Mouse (Mus musculus) lung, postnatal 25 days (tissue): Measurements from ENCODE around the gene Clip3.

ENCODE experiments used
- DNase-seq: peaks from one replicate; pipeline ENCODE4 v3.0.0; 2022; ENCODE audit warnings: low spot score

Gene Clip3

GRCm38 (mm10) chr7:30291215-30292131 is at the start of gene Clip3:
TSS of gene Clip3 (plus strand) at chr7:30291728.
- DNase-seq, result no peak

- DNase-seq, result peak; percentile 69
Measured at GRCm38 (mm10) chr7:30251956-30252954, 39.3 kb upstream of the Clip3 start.

GRCm38 (mm10) chr7:30265041-30265440 is 26.5 kb upstream of the Clip3 start:
- no peak for DNase-seq

GRCm38 (mm10) chr7:30265531-30265930 is 26.0 kb upstream of the Clip3 start:
- no peak for DNase-seq

- no peak for DNase-seq
Measured at GRCm38 (mm10) chr7:30265935-30266334, 25.6 kb upstream of the Clip3 start.

GRCm38 (mm10) chr7:30266780-30267179 is 24.7 kb upstream of the Clip3 start:
- no peak for DNase-seq

GRCm38 (mm10) chr7:30269641-30270040 is 21.9 kb upstream of the Clip3 start:
- DNase-seq, result no peak

GRCm38 (mm10) chr7:30274383-30274782 is 17.1 kb upstream of the Clip3 start:
- DNase-seq, result no peak

- no peak for DNase-seq
Measured at GRCm38 (mm10) chr7:30278911-30279310, 12.6 kb upstream of the Clip3 start.

- no peak for DNase-seq
Measured at GRCm38 (mm10) chr7:30279536-30279935, 12.0 kb upstream of the Clip3 start.

- DNase-seq, result peak; percentile 94
Measured at GRCm38 (mm10) chr7:30279951-30280669, 11.4 kb upstream of the Clip3 start, which contains the start of the genes Thap8 and Wdr62. TSS of gene Thap8 (plus strand) at chr7:30280094. TSS of gene Wdr62 (minus strand) at chr7:30280419.

GRCm38 (mm10) chr7:30280670-30281138 is 10.8 kb upstream of the Clip3 start:
- DNase-seq, result peak; percentile 92

GRCm38 (mm10) chr7:30281522-30281921 is 10.0 kb upstream of the Clip3 start:
- no peak for DNase-seq

GRCm38 (mm10) chr7:30282740-30283139 is 8.8 kb upstream of the Clip3 start:
- DNase-seq, result no peak

- no peak for DNase-seq
Measured at GRCm38 (mm10) chr7:30286701-30287410, 4.7 kb upstream of the Clip3 start.

- DNase-seq, result no peak
Measured at GRCm38 (mm10) chr7:30288046-30288445, 3.5 kb upstream of the Clip3 start.

- no peak for DNase-seq
Measured at GRCm38 (mm10) chr7:30289071-30289713, 2.3 kb upstream of the Clip3 start.

GRCm38 (mm10) chr7:30289714-30290399 is 1.7 kb upstream of the Clip3 start:
- no peak for DNase-seq

GRCm38 (mm10) chr7:30293795-30294194 is 2.3 kb downstream of the Clip3 start:
- DNase-seq, result no peak

- no peak for DNase-seq
Measured at GRCm38 (mm10) chr7:30294296-30294695, 2.8 kb downstream of the Clip3 start.
